Mouse (Mus musculus) brain, adult 2 months (tissue): ENCODE data around the gene Ubxn1.
A peak's percentile ranks its signal among the peaks of the same experiment; 100 is the strongest.
"Not testable (repeated sequence)": the region's sequence is repeated elsewhere in the genome, so short reads cannot be mapped to it uniquely, and the experiment has no call there.

Experiments
- DNase-seq: peaks from one replicate; pipeline ENCODE4 v3.0.0; 2011; ENCODE audit warnings: low read depth, low spot score

The Ubxn1 gene

DNA sequence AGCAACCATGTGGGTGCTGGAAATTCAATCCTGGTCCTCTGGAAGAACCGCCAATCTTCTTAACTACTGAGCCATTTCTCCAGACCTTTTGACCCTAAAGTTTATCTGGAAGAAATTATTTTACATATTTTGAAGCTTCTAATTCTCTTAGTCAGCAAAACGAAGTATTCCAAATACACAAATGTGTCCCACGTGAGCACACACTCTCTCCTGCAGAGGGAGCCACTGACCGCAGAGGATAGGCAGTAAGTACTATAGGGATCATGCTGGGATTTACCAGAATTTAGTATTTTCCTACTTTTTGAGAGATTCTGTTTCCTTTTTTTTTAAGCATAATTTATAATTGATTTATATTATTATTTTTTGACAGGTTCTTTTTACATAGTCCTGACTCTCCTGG is 13.6 kb upstream of the Ubxn1 start:
- DNase-seq: peak; percentile 76

DNA sequence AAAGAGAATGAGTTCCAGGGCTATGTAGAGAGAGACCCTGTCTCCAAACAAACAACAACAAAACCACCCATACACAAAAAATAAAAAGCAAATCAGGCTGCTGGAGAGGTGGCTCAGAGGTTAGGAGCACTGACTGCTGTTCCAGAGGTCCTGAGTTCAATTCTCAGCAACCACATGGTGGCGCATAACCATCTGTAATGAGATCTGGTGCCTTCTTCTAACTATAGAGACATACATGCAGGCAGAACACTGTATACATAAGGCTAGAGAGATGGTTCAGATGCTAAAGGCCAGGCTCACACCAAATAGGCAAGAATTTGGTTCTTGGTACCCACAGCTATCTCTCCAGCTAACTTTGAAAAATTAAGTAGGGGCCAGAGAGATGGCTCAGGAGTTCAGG is 12.3 kb upstream of the Ubxn1 start:
- DNase-seq: peak; percentile 35

DNA sequence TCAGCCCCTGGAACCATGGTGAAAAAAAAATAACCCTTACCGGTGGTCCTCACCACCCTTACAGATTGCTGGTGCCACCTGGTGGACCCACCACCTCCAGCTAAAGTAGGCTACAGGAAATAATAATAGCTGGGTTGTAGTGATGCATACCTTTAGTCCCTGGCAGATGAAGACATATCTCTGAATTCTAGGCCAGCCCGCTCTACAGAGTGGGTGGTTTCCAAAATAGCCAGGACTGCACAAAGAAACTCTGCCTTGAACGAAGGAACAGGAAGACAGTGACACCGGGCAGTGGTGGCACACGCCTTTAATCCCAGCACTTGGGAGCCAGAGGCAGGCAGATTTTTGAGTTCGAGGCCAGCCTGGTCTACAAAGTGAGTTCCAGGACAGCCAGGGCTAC is 7.0 kb upstream of the Ubxn1 start:
- peak; percentile 54 for DNase-seq

DNA sequence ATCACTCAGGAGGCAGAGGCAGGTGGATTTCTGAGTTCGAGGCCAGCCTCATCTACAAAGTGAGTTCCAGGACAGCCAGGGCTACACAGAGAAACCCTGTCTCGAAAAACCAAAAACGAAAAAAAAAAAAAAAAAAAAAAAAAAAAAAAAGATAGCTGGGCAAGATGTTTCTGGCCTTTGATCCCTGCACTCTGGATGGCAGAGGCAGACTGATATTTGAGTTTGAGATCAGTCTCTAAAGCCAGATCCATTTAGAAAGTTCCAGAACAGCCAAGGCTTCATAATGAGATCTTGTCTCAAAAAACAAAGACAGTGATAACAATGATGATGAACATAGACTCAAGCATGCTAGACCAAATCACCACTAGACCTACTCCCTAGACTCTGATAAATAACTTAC is 915 bp upstream of the Ubxn1 start:
- DNase-seq: not testable (repeated sequence)

DNA sequence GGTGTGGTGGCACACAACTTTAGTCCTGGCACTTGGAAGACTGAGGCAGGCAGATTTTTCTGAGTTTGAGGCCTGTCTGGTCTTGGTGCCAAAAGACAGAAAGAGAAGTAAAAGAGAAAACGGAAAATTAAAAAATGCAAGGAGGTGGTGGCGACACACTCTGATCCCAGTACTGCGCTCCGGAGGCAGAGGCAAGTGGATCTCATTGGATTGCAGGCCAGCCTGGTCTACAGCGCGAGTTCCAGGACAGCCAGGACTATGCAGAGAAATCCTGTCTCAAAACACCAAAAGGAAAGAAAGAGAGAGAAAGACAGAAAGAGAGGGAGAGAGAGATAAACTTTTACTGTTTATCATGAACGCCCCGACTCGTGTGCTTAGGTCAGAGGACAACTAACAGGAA is 458 bp upstream of the Ubxn1 start:
- no peak for DNase-seq

DNA sequence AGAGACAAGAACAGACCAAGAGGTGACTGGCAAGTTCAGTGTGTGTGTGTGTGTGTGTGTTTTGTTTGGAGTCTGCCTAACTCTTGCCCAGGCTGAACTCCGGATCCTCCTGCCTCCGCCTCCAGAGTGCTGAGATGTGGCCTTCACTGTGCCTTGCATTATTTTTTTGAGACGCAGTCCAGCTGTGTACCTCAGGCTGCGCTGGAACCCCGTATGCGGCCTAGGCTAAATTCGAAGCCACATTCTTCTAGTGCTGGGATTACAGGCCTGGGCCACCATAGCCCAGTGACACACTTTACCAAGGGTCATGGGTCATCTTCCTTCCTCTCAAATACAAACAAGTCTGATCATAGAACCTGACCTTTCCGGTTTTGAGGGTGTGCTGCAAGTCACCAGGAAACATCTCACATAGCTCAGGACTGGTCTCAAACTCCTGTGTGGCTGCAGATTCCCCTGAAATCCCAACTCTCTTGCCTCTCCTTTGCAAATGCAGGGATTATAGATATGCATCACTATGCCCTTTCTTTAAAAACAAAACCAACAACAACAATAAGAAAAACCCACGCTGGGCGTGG is 1.1 kb downstream of the Ubxn1 start:
- DNase-seq: no peak

DNA sequence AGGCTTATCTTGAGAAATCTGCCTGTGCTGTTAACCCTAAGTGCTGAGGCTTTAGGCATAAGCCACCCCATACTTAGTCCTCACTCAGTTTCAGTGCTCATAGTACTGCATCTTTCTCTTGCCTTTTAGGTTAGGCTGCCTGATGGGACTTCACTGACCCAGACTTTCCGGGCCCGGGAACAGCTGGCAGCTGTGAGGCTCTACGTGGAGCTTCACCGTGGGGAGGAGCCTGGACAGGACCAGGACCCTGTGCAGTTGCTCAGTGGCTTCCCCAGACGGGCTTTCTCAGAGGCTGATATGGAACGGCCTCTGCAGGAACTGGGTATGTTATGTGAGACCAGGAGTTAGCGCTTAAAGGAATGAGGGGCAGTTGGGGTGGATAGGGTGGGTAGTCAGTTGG is 3.7 kb downstream of the Ubxn1 start:
- DNase-seq: no peak

DNA sequence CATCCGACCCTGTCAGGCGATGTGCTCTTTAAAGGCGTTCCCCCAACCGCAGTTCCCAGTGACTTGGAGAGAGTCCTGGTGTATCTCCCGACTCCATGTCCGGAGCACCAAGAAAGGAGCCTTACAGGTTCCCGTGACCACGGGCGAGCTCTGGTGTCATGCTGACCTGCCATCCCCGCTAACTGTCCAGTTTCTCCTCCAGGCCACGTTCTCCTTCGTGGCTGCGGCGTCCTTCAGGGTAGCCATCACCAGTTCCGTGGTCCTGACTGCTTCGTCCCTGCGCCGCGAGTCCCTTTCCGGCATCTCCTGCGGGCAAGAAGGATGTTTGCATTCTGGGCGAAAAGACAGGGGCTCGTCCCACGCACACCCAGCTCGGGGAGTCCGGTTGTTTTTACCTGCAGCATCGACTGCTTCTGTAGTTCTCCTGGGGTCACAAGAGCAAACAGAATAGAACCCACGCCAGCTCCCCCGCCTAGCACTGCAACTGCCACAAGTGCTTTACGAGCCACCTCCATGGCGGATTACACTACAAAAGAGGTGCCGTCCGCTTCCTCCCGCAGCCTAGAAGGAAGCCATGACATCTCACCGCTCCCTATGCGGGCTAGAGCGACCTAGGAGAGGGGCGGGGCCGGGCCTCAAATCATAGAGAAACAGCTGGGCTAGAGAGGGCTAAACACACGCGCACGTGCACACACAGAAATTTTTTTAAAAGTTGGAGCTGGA is 9.2 kb downstream of the Ubxn1 start, which contains the start of gene Uqcc3:
Gene Uqcc3 (minus strand): TSS at position 613 of the 723 bp plus-strand sequence.
- DNase-seq: peak; percentile 94

DNA sequence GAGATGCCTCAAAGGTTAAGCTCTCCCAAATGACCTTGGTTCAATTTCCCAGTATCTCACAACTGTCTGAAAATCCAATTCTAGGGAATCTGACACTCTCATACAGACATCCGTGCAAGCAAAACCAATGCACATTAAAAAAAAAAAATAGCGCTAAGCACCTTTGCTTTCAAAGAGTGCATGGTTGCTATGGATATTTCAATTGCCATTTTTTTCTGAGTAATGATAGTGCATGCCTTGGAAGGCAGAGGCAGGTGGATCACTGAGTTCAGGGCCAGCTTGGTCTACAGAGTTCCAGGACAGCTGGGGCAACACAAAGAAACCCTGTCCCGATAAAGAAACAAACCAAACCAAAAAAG is 9.7 kb downstream of the Ubxn1 start:
- DNase-seq: no peak

DNA sequence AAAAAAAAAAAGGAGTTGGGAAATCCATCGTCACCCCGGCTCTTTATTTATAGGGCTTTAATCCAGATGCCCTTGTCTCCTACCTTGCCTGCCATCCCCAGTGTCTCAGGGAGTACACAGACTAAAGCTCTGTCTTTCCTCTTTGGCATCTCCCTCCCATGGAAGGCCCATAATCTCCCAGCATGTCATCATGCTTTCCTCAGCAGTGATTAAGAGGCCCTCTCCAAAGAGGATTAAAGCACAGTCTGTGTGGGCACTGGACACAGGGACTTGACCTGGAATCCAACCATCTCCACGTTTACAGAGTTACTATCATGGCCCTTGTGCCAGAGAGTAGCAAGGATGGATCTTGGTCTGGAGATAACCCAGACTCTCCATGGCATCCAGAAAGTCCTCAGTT is 12.3 kb downstream of the Ubxn1 start, which contains the start of the genes Lbhd1 and Gm49403:
Gene Lbhd1 (plus strand): TSS at position 117 of the 400 bp plus-strand sequence.
Gene Gm49403 (plus strand): TSS at position 315 of the 400 bp plus-strand sequence.
- DNase-seq: no peak

DNA sequence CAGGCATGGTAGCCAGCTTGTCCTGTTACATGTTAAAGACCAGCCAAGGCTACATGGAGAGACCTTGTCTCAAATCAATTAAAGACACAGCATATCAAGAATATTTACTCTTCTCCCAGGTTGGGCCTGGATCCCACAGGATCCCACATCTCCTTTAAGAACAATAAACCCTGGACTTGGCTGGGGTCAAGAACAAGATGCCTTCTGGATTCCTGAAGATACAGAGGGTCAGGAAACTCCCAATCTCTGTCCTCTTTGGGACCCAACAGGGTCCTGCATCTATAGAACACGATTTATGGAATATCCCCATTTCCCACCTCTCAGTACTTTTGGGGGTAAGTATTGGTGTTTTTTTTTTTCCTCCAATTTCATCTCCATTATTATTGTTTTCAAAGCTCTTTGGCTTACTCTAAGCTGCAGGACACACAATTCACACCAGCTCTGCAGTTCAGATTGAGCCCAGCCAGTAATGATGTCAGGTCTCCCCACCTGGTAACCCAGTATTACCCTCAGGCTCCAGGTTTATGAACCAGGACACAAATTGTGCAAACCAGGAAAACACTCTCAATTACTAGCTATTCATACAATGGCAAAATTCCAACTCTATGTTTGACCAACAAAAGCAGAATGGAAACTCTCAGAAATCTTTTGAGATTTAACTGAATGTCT is 15.8 kb downstream of the Ubxn1 start:
- no peak for DNase-seq

DNA sequence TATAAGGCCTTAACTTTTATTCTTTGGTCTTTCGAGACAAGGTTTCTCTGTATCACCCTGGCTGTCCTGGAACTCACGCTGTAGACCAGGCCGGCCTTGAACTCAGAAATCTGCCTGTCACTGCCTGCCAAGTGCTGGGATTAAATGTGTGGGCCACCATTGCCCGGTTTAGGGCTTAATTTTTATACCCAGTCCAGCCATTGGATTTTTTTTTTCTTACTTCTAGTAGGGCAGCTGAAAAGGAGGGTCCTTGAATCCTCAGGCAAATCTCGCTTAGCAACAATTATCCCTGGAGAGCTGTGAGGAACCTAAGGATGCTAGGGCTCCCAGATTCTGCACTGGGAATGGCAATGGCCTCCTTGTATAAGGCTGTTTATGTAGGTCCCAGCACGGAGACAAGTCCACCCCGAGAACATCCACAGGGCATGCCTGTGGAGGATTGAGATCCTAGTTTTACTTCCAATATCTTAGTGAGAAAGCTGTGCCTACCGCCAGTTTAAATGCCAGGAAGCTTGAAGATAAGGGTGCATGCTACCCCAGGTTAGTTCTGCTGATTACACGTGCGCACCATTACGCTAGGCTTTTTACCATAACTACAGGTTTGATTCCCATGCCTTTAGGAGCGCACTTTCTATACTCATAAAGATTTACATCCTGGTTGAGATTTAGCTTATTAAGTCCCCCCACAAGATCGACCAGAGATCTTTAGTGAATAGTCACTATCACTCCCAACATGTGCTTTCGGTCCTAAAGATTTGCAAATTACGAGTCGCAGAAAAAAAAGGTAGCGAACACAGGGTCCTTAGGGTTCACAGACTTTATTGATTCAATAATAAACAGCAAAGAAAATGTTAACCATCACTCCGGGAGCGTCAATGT is 16.5 kb downstream of the Ubxn1 start:
- no peak for DNase-seq

DNA sequence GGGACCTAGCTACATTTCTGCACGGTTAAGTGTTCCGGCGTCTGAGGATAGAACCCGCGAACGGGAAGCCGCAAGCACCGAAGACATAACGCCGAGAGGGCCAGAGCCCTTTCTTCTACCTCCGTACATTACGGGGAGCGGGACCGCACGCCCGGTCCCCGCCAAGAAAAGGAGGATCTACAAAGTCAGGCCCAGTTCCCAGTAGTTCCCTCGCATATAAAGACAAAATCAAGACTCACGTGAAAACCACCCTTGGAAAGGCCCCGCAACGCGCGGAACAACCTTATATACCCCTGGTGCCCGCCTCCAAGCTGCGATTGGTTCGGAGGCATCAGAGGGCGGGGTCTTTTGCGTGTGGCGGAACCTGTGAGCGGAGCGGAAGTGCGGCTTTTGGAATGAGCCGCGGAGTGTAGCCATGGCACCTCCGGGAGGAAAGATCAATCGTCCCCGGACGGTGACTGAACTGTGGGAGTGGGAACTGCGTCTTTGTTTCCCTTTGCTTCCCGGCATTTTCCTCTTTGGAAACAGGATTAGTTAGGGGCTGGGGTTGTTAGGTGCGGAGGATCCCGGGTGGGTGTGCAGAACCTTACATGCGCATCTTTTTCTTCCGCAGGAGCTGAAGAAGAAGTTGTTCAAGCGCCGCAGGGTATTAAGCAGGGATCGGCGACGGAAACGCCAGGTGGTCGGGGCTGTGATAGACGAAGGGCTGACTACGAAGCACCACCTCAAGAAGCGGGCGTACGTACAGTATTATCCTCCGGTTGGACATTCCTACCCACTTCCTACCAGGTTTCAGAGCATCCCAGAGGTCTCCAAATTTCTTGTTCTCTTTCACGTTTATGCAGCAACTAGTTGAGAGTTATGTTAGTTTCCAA is 17.5 kb downstream of the Ubxn1 start, which contains the start of the genes 1810009A15Rik and Gm49416:
Gene 1810009A15Rik (plus strand): TSS at position 343 of the 875 bp plus-strand sequence.
Gene Gm49416 (plus strand): TSS at position 416 of the 875 bp plus-strand sequence.
- DNase-seq: peak; percentile 99

DNA sequence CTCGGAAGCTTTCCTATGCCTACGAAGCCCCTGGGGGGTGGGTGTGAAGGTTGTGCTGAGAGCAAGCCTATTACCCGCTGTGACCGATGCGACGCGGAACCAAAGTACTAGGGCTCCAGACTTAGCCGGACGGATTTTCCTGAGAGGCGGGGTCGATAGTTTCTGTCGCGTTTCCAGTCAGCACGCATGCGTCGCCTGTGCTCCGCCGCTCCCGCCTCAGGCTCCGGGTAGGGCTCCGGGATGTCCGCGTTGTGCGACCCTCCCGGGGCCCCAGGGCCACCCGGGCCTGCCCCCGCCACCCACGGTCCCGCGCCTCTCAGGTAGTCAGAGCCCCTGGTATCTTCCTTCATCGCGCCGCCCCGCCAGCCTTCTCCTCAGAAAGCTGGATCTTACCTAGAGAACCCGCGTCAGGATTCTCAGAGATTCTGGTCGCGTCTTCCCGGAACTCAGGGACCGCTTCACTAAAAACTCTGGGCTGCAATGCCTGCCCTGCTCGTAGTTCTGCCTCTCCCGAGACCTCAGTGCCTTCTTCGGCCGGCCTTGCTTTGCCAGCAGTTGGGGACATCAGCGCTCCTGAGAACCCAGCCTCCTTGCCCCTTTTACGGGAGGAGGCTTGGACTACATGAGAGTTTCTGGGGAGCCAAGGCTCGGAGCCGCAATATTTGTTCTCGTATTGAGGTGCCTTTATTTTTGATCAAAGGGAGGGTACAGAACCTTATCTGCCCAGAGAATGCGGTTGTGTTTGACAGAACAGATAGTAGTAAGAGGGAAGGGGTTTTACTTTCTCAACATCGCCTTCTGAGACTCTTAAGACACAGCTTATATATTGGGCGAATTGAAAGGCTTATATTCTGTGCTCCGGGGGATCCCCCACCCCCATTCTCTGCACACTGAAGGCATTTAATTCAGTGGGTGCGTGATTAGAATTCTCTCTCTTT is 21.8 kb downstream of the Ubxn1 start, which contains the start of gene Ints5:
Gene Ints5 (plus strand): TSS at position 177 of the 938 bp plus-strand sequence.
- DNase-seq: peak; percentile 96

DNA sequence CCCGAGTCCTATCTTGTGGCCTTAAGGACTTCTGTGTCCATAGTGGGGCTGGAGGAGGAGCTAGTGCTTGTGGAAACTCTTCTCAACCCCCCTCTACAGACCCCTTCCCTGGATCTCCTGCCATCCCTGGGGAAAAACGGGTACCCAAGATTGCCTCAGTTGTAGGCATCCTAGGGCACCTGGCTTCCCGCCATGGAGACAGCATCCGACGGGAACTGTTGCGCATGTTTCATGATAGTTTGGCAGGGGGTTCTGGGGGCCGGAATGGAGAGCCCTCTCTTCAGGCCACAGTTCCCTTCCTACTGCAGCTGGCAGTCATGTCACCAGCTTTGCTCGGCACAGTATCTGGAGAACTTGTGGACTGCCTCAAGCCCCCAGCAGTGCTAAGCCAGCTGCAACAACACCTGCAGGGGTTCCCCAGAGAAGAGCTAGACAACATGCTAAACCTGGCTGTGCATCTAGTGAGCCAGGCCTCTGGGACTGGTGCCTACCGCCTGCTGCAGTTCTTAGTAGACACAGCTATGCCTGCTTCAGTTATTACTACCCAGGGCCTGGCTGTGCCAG is 24.2 kb downstream of the Ubxn1 start:
- no peak for DNase-seq

DNA sequence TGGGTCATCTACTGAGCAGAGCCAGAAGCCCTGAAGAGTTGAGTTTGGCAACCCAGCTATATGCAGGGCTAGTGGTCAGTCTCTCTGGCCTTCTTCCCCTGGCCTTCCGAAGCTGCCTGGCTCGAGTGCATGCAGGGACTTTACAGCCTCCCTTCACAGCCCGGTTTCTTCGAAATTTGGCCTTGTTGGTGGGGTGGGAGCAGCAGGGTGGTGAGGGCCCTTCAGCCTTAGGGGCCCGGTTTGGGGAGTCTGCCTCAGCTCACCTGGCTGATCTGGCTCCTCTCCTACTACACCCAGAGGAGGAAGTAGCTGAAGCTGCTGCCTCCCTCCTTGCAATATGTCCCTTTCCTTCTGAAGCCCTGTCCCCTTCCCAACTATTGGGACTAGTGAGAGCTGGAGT is 24.9 kb downstream of the Ubxn1 start:
- not testable (repeated sequence) for DNase-seq

DNA sequence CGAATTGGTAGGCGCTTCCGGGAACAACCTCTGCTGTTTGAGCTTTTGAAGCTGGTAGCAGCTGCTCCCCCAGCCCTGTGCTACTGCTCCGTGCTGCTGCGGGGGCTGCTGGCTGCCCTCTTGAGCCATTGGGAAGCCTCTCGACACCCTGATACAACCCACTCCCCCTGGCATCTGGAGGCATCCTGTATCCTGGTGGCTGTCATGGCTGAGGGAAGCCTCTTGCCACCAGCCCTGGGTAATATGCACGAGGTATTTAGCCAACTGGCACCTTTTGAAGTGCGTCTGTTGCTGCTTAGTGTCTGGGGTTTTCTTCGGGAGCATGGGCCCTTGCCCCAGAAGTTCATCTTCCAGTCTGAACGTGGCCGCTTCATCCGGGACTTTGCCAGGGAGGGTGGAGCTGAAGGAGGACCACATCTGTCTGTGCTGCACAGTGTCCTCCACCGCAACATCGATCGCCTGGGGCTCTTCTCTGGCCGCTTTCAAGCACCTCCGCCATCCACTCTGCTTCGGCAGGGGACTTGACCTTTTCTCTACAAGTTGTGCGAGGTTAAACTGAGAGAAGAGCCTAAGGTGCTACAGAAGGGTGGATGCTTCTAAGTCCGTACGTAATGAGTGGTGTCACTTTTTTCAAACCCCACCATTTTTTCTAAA is 26.0 kb downstream of the Ubxn1 start:
- peak; percentile 58 for DNase-seq

DNA sequence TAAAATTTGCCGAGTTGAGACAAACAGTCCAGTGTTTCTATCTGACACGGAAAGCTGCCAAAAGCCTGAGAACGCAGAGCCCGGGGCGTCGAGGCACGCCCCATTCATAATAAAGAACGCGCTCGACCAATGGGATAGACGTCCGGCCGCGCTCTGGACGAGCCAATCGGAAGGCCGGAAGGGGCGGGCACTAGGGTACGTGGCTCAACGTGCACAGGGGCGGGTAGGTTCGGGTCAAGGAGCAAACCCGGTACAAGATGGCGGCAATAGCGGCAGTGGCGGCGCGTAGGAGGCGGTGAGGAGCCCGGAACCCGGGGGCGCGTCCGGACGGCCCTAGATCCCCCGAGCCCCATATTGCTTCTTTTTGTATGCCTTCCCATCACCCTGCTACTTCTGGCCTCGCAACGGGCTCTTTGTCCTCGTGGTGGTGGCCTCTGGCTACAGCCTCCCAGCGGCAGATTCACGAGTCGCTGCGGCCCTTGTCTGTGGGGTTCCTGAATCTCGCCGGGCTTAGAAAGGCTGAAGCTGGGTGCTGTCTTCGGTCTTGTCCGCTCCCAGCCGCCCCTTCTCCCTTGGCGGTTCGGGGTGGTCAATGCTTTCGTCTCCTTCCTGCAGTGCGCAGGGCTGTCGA is 26.7 kb downstream of the Ubxn1 start, which contains the start of gene Ganab:
Gene Ganab (plus strand): TSS at position 207 of the 631 bp plus-strand sequence.
- peak; percentile 98 for DNase-seq
